Mouse (Mus musculus): ENCODE results near the gene Dio3.

Gene Dio3

DNA sequence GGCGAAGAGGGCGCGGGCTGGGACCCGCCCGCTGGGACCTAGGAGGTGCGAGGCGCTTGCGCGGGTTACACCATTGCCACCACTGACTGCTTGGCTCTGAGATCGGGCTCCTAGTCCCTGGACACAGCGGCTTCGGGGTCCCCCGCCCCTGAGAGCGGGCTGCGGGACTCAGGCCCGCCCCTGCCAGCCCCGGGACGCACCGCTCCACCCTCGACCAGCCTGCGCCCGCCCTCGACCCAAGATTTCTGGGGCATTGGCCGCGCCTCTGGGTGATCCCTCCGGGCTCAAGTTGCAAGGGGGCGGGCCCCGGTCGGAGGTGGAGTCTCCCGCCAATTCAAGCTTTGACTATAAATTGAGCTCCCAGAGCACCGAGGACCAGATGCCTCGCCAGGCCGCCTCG, at the start of gene Dio3:
Dio3 (plus strand) TSS at position 216 of the 400 bp plus-strand sequence.
- no peak for DNase-seq (ENCODE audit: low read depth, low spot score)

- no peak for DNase-seq (ENCODE audit: low read depth, low spot score)
Observed at GRCm38 (mm10) chr12:110230296-110230695, 48.6 kb upstream of the Dio3 start.

- DNase-seq (ENCODE audit: low read depth, low spot score), result no peak
Observed at GRCm38 (mm10) chr12:110230767-110231166, 48.1 kb upstream of the Dio3 start.

GRCm38 (mm10) chr12:110231709-110232600, 46.9 kb upstream of the Dio3 start:
- no peak for DNase-seq (ENCODE audit: low read depth, low spot score)

- DNase-seq (ENCODE audit: low read depth, low spot score), result no peak
Observed at GRCm38 (mm10) chr12:110235908-110236307, 43.0 kb upstream of the Dio3 start.

GRCm38 (mm10) chr12:110237046-110237445, 41.8 kb upstream of the Dio3 start:
- DNase-seq (ENCODE audit: low read depth, low spot score), result no peak

- no peak for DNase-seq (ENCODE audit: low read depth, low spot score)
Observed at GRCm38 (mm10) chr12:110239358-110239757, 39.5 kb upstream of the Dio3 start.

- no peak for DNase-seq (ENCODE audit: low read depth, low spot score)
Observed at GRCm38 (mm10) chr12:110244581-110244980, 34.3 kb upstream of the Dio3 start.

DNA sequence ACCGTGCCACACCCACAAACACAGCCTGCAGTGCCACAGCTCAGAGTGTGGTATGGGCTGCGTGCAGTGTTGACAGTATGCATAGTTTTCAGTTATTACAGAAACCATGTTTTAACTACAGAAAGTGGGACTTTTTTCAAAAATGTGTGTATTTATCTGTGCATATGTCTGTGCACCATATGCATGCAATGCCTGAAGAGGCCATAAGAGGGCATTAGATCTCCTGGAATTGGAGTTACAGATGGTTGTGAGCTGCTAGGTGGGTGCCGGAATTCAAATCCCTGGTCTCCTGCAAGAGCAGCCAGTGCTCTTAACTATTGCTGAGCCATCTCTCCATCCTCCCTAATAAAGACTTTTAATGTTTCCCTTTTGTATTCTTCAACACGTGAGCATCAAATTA, 33.4 kb upstream of the Dio3 start:
- DNase-seq (ENCODE audit: low read depth, low spot score), result no peak

- DNase-seq (ENCODE audit: low read depth, low spot score), result no peak
Observed at GRCm38 (mm10) chr12:110252163-110252575, 26.7 kb upstream of the Dio3 start.

GRCm38 (mm10) chr12:110255731-110256130, 23.1 kb upstream of the Dio3 start:
- DNase-seq (ENCODE audit: low read depth, low spot score), result no peak

DNA sequence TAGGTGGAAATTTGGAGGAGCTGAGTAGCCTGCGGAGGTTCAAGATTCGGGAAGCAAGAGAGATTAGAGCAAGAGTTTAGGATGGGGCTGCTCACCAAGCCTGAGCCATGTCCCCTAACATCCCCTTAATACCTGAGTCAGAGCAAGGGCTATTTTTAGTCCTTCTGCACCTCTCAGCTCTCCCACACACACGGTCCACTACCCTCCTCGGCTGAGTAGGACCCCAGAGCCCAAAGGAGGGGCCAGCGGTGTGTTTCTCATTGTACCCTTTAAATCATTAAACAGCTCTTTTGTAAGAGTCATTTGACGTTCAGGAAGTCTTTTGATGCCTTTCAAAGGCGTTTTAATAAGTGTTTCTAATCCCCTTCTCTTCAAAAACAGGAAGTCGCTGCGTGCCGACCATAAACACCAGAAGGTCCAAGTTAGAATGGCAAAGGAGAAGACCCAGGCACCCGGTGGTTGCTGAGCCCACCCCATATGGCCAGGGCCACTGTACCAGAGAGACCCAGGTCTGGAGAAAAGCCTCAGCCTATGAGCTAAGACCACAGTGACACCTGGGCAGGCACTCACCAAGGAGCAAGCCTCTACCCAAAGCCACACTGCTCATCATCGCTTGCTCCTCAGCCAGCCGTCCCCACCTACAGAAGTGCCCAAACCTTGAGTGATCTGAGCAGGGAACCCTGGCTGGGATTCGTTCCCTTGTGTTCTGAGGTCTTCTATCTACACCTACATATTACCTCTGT, 22.2 kb upstream of the Dio3 start:
- DNase-seq (ENCODE audit: low read depth, low spot score), result no peak

DNA sequence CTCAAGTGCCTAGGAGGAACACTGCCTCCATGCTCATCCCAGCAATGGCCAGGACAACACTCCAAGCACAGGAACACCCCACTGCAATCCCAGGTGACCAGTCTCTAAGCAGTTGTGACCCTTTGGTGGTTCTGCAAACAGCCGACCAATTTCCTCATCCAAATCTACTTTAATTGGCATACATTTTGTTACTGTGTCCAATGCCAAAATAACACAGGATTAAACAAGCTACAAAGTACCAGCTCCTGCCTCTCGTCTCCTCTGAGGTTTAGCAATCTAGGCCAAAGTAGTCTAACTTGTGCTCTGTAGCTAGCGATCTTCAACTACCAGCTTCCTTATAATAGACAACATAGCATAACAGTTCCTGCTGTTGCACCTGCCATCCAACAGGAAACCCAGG, 10.6 kb upstream of the Dio3 start:
- no peak for DNase-seq (ENCODE audit: low read depth, low spot score)

DNA sequence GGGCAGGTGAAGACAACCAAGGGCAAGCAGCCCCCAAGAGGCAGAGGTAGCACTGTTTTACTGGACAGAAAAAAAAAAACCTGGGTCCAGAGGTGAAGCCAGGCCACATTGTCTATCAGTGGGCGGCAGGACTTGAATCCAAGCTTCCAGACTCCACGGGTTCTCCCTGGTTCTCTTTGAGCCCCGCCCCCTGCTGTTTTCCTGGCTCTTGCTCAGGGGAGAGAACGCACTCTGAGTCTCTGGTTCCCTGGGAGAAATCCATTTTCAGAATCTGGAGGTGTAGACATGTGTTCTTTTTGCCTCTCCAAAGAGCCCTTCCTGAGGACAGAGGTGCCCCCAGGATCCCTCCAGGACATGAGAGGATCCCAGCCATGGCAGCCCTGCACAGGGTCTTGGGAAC, 9.2 kb upstream of the Dio3 start:
- DNase-seq (ENCODE audit: low read depth, low spot score), result no peak

GRCm38 (mm10) chr12:110276034-110276433, 2.8 kb upstream of the Dio3 start:
- no peak for DNase-seq (ENCODE audit: low read depth, low spot score)

DNA sequence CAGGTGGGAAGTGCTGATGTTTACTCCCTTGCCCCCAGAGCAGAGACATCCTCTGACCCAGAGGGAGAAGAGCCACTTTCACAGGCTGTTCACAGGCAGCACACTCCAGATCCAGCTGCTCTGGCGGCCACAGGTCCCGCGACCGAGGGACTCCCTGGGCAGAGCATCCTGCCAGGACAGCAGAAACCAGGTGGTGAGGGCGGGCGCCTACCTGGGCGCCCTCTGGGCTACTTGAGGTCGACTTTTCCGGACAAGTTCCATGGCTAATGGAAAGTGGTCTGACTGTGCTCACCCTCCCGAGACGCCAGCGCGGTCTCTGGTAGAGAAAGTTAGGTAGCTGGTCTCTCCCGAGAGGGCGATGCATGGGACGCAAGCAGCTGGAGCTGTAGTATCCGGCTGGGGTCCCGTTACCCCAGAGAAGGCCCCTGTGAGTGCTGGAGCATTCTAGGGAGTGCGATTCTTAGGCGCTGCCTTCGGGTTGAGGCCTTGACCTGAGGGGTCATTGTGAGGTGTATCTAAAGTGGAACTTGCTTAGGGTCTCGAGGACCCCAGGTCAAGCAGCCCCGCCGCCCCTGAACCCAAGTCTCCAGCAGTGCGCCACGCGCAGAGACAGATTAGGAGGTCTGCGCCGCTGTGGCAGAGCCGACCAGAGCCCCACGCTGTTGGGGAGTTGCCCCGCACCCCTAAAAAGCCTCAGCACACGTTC, 1.5 kb upstream of the Dio3 start:
- no peak for DNase-seq (ENCODE audit: low read depth, low spot score)

DNA sequence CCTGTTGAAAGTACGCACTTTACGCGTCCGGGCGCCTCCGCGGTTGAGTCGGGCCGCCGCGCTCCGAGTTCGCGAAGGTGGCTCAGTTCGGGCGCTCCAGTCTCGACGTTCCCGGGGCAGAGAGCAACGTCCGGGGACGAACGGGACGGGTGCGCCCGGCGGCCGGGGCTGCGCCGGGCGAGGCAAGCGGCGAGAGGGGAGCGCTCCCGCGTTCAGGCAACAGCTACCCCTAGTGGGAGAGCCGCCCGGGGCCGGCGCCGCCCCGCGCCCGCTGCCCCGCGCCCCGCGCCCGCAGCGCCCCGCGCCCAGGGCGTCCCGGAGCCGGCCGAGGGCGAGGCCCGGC, 932 bp upstream of the Dio3 start:
- DNase-seq (ENCODE audit: low read depth, low spot score), result no peak

- DNase-seq (ENCODE audit: low read depth, low spot score), result no peak
Observed at GRCm38 (mm10) chr12:110280373-110280772, 1.5 kb downstream of the Dio3 start.

- DNase-seq (ENCODE audit: low read depth, low spot score), result no peak
Observed at GRCm38 (mm10) chr12:110283792-110284191, 4.9 kb downstream of the Dio3 start.

- DNase-seq (ENCODE audit: low read depth, low spot score), result no peak
Observed at GRCm38 (mm10) chr12:110292816-110293215, 13.9 kb downstream of the Dio3 start.

DNA sequence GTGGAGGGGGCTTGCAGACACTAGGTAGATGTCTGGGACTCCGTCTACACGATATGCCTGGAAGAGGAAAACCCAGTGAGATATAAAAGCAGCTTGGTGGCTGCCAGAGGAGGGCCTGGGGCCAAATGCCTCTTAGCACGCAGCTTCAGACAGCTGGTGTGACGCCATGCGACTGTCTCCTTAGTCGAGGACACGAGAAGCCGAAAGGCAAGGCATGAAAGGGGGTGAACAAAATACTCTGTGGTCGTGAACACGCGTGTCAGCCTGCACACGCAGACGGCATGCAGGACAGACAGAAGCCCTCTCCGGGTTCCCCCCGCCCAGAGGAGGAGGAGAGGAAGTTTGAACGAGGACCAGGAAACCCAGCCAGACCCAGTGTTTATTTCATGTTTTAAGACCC, 16.0 kb downstream of the Dio3 start:
- no peak for DNase-seq (ENCODE audit: low read depth, low spot score)

GRCm38 (mm10) chr12:110298653-110299052, 19.8 kb downstream of the Dio3 start:
- no peak for DNase-seq (ENCODE audit: low read depth, low spot score)
